Mouse (Mus musculus): ENCODE data around the gene Rec114. TPM values are rescaled to one million over a fixed set of nuclear protein-coding genes. Genes with fewer than 3 reads are reported as not detected.

Rec114 gene
- polyA plus RNA-seq, 1 experiment from 2014 or later: 1.9 TPM

DNA sequence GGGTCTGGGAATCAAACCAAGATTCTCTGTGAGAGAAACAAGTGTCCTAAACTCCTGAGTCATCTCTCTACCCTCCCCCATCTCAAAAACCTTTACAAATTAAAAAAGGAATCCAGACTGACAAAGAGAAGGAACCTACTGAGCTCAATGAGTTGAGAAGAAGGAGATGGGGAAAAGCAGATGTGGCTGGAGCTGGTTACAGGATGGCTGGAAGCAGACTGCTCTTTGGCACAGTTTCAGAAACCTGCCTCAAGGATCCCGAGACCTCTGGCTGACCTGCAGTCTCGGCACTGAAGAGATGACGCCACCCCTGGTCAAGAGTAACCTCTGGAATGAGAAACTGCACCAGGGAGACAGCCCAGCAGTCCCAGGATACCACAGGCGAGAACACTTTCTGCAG is 71.3 kb downstream of the Rec114 start:
- H3K4me3 ChIP-seq (ENCODE audit: low read depth, low read length): no peak overlapping the region
- no peak overlapping the region for H3K27ac ChIP-seq (ENCODE audit: low read depth, low read length)
- no peaks in the 10 kb centered on the region for H3K36me3 ChIP-seq (ENCODE audit: control insufficient read depth, insufficient read depth)
- no peak overlapping the region for H3K4me2 ChIP-seq (replicated peaks; ENCODE audit: low read depth)
- WGBS: 37% methylated on average over 4 of the region's 4 CpGs
- H3K27me3 ChIP-seq (replicated peaks; ENCODE audit: control insufficient read depth, insufficient read depth, low read length): no peaks in the 10 kb centered on the region
- no peak overlapping the region for H3K9ac ChIP-seq (ENCODE audit: low read depth, low read length)
- no peaks in the 10 kb centered on the region for H3K9me3 ChIP-seq (ENCODE audit: control insufficient read depth)
- ATAC-seq: no peak
- H3K4me1 ChIP-seq (replicated peaks; ENCODE audit: control insufficient read depth, insufficient read depth, low read length): no peaks in the 10 kb centered on the region
- TF ChIP-seq CTCF (IDR thresholded peaks at IDR 0.05; ENCODE audit: low read depth): no peak

- H3K27me3 ChIP-seq (replicated peaks; ENCODE audit: control insufficient read depth, insufficient read depth, low read length): no peaks in the 10 kb centered on the region
- H3K4me2 ChIP-seq (replicated peaks; ENCODE audit: low read depth): no peak overlapping the region
- no peak for ATAC-seq
- H3K27ac ChIP-seq (ENCODE audit: low read depth, low read length): no peak overlapping the region
- H3K9me3 ChIP-seq (ENCODE audit: control insufficient read depth): no peaks in the 10 kb centered on the region
- 88% methylated on average over 6 of the region's 6 CpGs for WGBS
- no peaks in the 10 kb centered on the region for H3K4me1 ChIP-seq (replicated peaks; ENCODE audit: control insufficient read depth, insufficient read depth, low read length)
- no peak for TF ChIP-seq CTCF (IDR thresholded peaks at IDR 0.05; ENCODE audit: low read depth)
- H3K36me3 ChIP-seq (ENCODE audit: control insufficient read depth, insufficient read depth): 0 out of 2 replicates have a peak, but pooled peaks cover 8% of the 10 kb centered on the region
- H3K9ac ChIP-seq (ENCODE audit: low read depth, low read length): no peak overlapping the region
- no peak overlapping the region for H3K4me3 ChIP-seq (ENCODE audit: low read depth, low read length)
Observed at GRCm38 (mm10) chr9:58669819-58670218, 73.9 kb downstream of the Rec114 start.

GRCm38 (mm10) chr9:58669071-58669470 is 74.7 kb downstream of the Rec114 start:
- no peak overlapping the region for H3K4me2 ChIP-seq (replicated peaks; ENCODE audit: low read depth)
- 77% methylated on average over 3 of the region's 3 CpGs for WGBS

DNA sequence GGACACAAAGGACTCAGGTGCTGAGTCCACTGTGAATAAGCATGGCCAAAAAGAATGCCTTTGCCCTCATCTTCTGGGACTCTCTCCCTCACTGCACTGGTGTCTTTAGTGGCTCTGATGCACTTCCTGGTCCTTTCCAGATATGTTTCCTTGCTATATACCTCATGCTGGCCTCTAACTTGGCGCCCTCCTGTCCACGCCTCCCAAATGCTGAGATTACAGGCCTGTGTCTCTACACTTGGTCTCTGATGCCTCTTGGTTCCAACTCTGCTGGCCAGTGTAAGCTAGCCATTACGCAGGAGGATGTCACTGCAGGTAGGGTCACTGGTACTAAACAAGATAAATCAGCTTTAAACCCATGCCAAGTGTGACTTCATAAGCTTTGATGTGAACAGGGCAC is 75.6 kb downstream of the Rec114 start:
- TF ChIP-seq CTCF (IDR thresholded peaks at IDR 0.05; ENCODE audit: low read depth): no peak
- no peak overlapping the region for H3K4me3 ChIP-seq (ENCODE audit: low read depth, low read length)
- no peaks in the 10 kb centered on the region for H3K4me1 ChIP-seq (replicated peaks; ENCODE audit: control insufficient read depth, insufficient read depth, low read length)
- H3K4me2 ChIP-seq (replicated peaks; ENCODE audit: low read depth): no peak overlapping the region
- no peaks in the 10 kb centered on the region for H3K27me3 ChIP-seq (replicated peaks; ENCODE audit: control insufficient read depth, insufficient read depth, low read length)
- no peak overlapping the region for H3K9ac ChIP-seq (ENCODE audit: low read depth, low read length)
- no peak for ATAC-seq
- 0 out of 2 replicates have a peak, but pooled peaks cover 8% of the 10 kb centered on the region for H3K36me3 ChIP-seq (ENCODE audit: control insufficient read depth, insufficient read depth)
- no peaks in the 10 kb centered on the region for H3K9me3 ChIP-seq (ENCODE audit: control insufficient read depth)
- H3K27ac ChIP-seq (ENCODE audit: low read depth, low read length): no peak overlapping the region
- WGBS: 85% methylated on average over 3 of the region's 3 CpGs

More at GRCm38 (mm10) chr9:58669071-58669470, 74.7 kb downstream of the Rec114 start:
- Histone ChIP-seq H3K27ac (ENCODE audit: low read depth, low read length) (no peak overlapping the region), H3K36me3 (ENCODE audit: control insufficient read depth, insufficient read depth) (0 out of 2 replicates have a peak, but pooled peaks cover 8% of the 10 kb centered on the region), H3K9me3 (ENCODE audit: control insufficient read depth) (no peaks in the 10 kb centered on the region), H3K27me3 (replicated peaks; ENCODE audit: control insufficient read depth, insufficient read depth, low read length) (no peaks in the 10 kb centered on the region), H3K4me3 (ENCODE audit: low read depth, low read length) (no peak overlapping the region), H3K4me1 (replicated peaks; ENCODE audit: control insufficient read depth, insufficient read depth, low read length) (no peaks in the 10 kb centered on the region), H3K9ac (ENCODE audit: low read depth, low read length) (no peak overlapping the region)
- no peak for ATAC-seq
- no peak for TF ChIP-seq CTCF (IDR thresholded peaks at IDR 0.05; ENCODE audit: low read depth)

DNA sequence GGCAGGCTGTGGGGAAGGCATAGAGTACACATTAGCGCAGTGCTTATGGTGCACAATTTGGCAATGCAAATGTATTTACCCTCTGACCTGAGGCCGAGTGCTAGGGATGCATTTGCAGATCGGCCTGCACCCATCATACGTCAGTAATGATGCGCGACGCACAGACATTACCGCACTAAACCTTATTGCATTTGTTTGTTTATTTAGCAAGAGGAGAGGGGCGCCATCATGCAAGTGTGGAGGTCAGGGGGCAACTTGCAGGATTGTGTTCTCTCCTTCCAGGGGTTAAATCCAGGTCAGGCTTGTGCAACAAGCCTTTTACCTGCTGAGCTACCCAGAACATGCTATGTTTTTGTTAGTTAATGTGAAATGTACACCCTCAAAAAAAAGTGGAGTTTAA is 76.5 kb downstream of the Rec114 start:
- no peaks in the 10 kb centered on the region for H3K4me1 ChIP-seq (replicated peaks; ENCODE audit: control insufficient read depth, insufficient read depth, low read length)
- H3K4me3 ChIP-seq (ENCODE audit: low read depth, low read length): no peak overlapping the region
- no peak overlapping the region for H3K9ac ChIP-seq (ENCODE audit: low read depth, low read length)
- no peak for TF ChIP-seq CTCF (IDR thresholded peaks at IDR 0.05; ENCODE audit: low read depth)
- no peaks in the 10 kb centered on the region for H3K9me3 ChIP-seq (ENCODE audit: control insufficient read depth)
- no peaks in the 10 kb centered on the region for H3K27me3 ChIP-seq (replicated peaks; ENCODE audit: control insufficient read depth, insufficient read depth, low read length)
- no peak overlapping the region for H3K27ac ChIP-seq (ENCODE audit: low read depth, low read length)
- H3K36me3 ChIP-seq (ENCODE audit: control insufficient read depth, insufficient read depth): peaks cover 9% of the 10 kb centered on the region
- no peak overlapping the region for H3K4me2 ChIP-seq (replicated peaks; ENCODE audit: low read depth)
- no peak for ATAC-seq
- 72% methylated on average over 9 of the region's 9 CpGs for WGBS

- no peak overlapping the region for H3K4me3 ChIP-seq (ENCODE audit: low read depth, low read length)
- H3K27me3 ChIP-seq (replicated peaks; ENCODE audit: control insufficient read depth, insufficient read depth, low read length): no peaks in the 10 kb centered on the region
- H3K36me3 ChIP-seq (ENCODE audit: control insufficient read depth, insufficient read depth): peaks cover 15% of the 10 kb centered on the region
- no peak overlapping the region for H3K4me2 ChIP-seq (replicated peaks; ENCODE audit: low read depth)
- peak; percentile 52 for TF ChIP-seq CTCF (IDR thresholded peaks at IDR 0.05; ENCODE audit: low read depth)
- no peaks in the 10 kb centered on the region for H3K9me3 ChIP-seq (ENCODE audit: control insufficient read depth)
- no peak for ATAC-seq
- no peak overlapping the region for H3K27ac ChIP-seq (ENCODE audit: low read depth, low read length)
- no peak overlapping the region for H3K9ac ChIP-seq (ENCODE audit: low read depth, low read length)
- WGBS: 58% methylated on average over 9 of the region's 9 CpGs
- H3K4me1 ChIP-seq (replicated peaks; ENCODE audit: control insufficient read depth, insufficient read depth, low read length): no peaks in the 10 kb centered on the region
Observed at GRCm38 (mm10) chr9:58666191-58666590, 77.6 kb downstream of the Rec114 start.

- 81% methylated on average over 9 of the region's 9 CpGs for WGBS
- H3K4me1 ChIP-seq (replicated peaks; ENCODE audit: control insufficient read depth, insufficient read depth, low read length): no peaks in the 10 kb centered on the region
- no peak for ATAC-seq
- H3K4me2 ChIP-seq (replicated peaks; ENCODE audit: low read depth): no peak overlapping the region
- peaks cover 15% of the 10 kb centered on the region for H3K36me3 ChIP-seq (ENCODE audit: control insufficient read depth, insufficient read depth)
- H3K27ac ChIP-seq (ENCODE audit: low read depth, low read length): no peak overlapping the region
- no peak for TF ChIP-seq CTCF (IDR thresholded peaks at IDR 0.05; ENCODE audit: low read depth)
- no peak overlapping the region for H3K9ac ChIP-seq (ENCODE audit: low read depth, low read length)
- H3K27me3 ChIP-seq (replicated peaks; ENCODE audit: control insufficient read depth, insufficient read depth, low read length): no peaks in the 10 kb centered on the region
- H3K9me3 ChIP-seq (ENCODE audit: control insufficient read depth): no peaks in the 10 kb centered on the region
- no peak overlapping the region for H3K4me3 ChIP-seq (ENCODE audit: low read depth, low read length)
Observed at GRCm38 (mm10) chr9:58665492-58665891, 78.3 kb downstream of the Rec114 start.

Measured in intestine, postnatal 0 days (tissue).